ENCODE assay signal across 13 mouse cellular contexts in the genomic region with DNA sequence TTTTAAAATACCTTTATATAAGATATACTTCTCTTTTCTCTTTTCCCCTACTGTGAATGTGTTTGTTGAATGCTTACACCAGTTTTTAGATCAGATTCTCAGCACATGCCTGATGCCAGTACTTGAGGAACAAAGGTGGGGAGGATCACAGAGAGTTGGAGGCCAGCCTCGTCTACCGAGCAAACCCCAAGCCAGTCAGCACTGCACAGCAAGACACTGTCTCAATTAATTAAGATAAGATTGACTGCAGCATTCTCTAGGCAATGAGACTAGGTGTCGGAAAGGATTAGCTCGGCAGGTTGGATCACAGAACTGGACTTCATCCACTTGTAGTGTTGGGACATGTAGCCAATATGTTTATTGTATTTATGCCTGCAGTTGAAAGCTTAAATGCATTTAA. TPM values are rescaled to one million over a fixed set of nuclear protein-coding genes. Genes with fewer than 3 reads are reported as not detected.
A peak's percentile ranks its signal among the peaks of the same experiment; 100 is the strongest.
DNase-seq lines count a peak whose midpoint lies in the region; ATAC-seq and TF ChIP-seq lines count a peak whose summit lies in the region.
"Had no signal": no experiment of that assay in that cellular context is flagged by ENCODE, and none has a peak within 500 bp of the region (broad histone marks: within the 10 kb centered on the region; RNA-seq: fewer than 3 reads in every experiment).

No protein-coding gene starts in this region.

- ATAC-seq in hindbrain, embryonic 14.5 days (ENCODE audit: low FRiP score) = 0 out of 2 replicates have a peak, but pooled peaks have one; percentile 34
- no peak for ATAC-seq in hindbrain, embryonic 11.5 days (ENCODE audit: low FRiP score)
- peak; percentile 78 for ATAC-seq in midbrain, embryonic 14.5 days (ENCODE audit: low FRiP score, low TSS enrichment)
- ATAC-seq in liver, postnatal 0 days = no peak
- no peak for ATAC-seq in kidney, embryonic 15.5 days (replicated peaks; ENCODE audit: low FRiP score)

- no peaks in the 10 kb centered on the region for H3K27me3 ChIP-seq in hindbrain, embryonic 14.5 days (ENCODE audit: control insufficient read depth, insufficient read depth, low read length)
- no peaks in the 10 kb centered on the region for H3K27me3 ChIP-seq in hindbrain, embryonic 11.5 days (ENCODE audit: control insufficient read depth, insufficient read depth, low read length)
- H3K27me3 ChIP-seq in midbrain, embryonic 14.5 days (ENCODE audit: control insufficient read depth, insufficient read depth, low read length) = no peaks in the 10 kb centered on the region
- H3K27me3 ChIP-seq in liver, postnatal 0 days (ENCODE audit: insufficient read depth, low read length) = no peaks in the 10 kb centered on the region
- no peaks in the 10 kb centered on the region for H3K27me3 ChIP-seq in kidney, embryonic 15.5 days
- H3K27me3 ChIP-seq: limb, embryonic 15.5 days had no signal

- no peak for TF ChIP-seq EP300 in liver, postnatal 0 days (IDR thresholded peaks at IDR 0.05; ENCODE audit: low read depth)

- H3K9ac ChIP-seq in hindbrain, embryonic 14.5 days = no peak overlapping the region
- H3K9ac ChIP-seq in hindbrain, embryonic 11.5 days (ENCODE audit: low read depth, low read length) = no peak overlapping the region
- H3K9ac ChIP-seq in midbrain, embryonic 14.5 days (replicated peaks; ENCODE audit: low read length) = no peak overlapping the region
- no peak overlapping the region for H3K9ac ChIP-seq in liver, postnatal 0 days (replicated peaks)
- no peak overlapping the region for H3K9ac ChIP-seq in kidney, embryonic 15.5 days
- H3K9ac ChIP-seq: limb, embryonic 15.5 days had no signal

- no peaks in the 10 kb centered on the region for H3K9me3 ChIP-seq in hindbrain, embryonic 14.5 days (ENCODE audit: control insufficient read depth, low read length)
- H3K9me3 ChIP-seq in hindbrain, embryonic 11.5 days (ENCODE audit: control insufficient read depth, low read length) = no peaks in the 10 kb centered on the region
- H3K9me3 ChIP-seq in midbrain, embryonic 14.5 days (ENCODE audit: control insufficient read depth, low read length) = no peaks in the 10 kb centered on the region
- no peaks in the 10 kb centered on the region for H3K9me3 ChIP-seq in liver, postnatal 0 days (ENCODE audit: low read length)
- H3K9me3 ChIP-seq in kidney, embryonic 15.5 days (replicated peaks) = no peaks in the 10 kb centered on the region
- H3K9me3 ChIP-seq: heart, embryonic 10.5 days; limb, embryonic 15.5 days had no signal

- DNase-seq in hindbrain, embryonic 14.5 days (ENCODE audit: low spot score) = peak; percentile 24
- DNase-seq in hindbrain, embryonic 11.5 days (ENCODE audit: low spot score) = no peak
- DNase-seq in thymus, postnatal 14 days = peak; percentile 24
- DNase-seq in thymus, postnatal 4 days = no peak
- peak; percentile 43 for DNase-seq in midbrain, embryonic 14.5 days
- no peak for DNase-seq in liver, postnatal 0 days
- DNase-seq: gastrocnemius, postnatal 25 days had no signal

- H3K27ac ChIP-seq in hindbrain, embryonic 14.5 days = no peak overlapping the region
- H3K27ac ChIP-seq in hindbrain, embryonic 11.5 days (ENCODE audit: low read depth, low read length) = no peak overlapping the region
- no peak overlapping the region for H3K27ac ChIP-seq in midbrain, embryonic 14.5 days (replicated peaks; ENCODE audit: low read depth, low read length)
- no peak overlapping the region for H3K27ac ChIP-seq in liver, postnatal 0 days (ENCODE audit: low read depth)
- H3K27ac ChIP-seq in kidney, embryonic 15.5 days = no peak overlapping the region
- H3K27ac ChIP-seq: heart, embryonic 10.5 days; limb, embryonic 15.5 days had no signal

- H3K4me3 ChIP-seq in hindbrain, embryonic 14.5 days (replicated peaks; ENCODE audit: low read length) = no peak overlapping the region
- H3K4me3 ChIP-seq in hindbrain, embryonic 11.5 days (ENCODE audit: low read depth, low read length) = no peak overlapping the region
- H3K4me3 ChIP-seq in midbrain, embryonic 14.5 days (replicated peaks; ENCODE audit: low read depth, low read length) = no peak overlapping the region
- no peak overlapping the region for H3K4me3 ChIP-seq in liver, postnatal 0 days (ENCODE audit: low read depth, low read length)
- H3K4me3 ChIP-seq in kidney, embryonic 15.5 days (replicated peaks) = no peak overlapping the region
- H3K4me3 ChIP-seq: heart, embryonic 10.5 days; limb, embryonic 15.5 days had no signal

- no peak for TF ChIP-seq CTCF in liver, postnatal 0 days (IDR thresholded peaks at IDR 0.05; ENCODE audit: low read depth)

- H3K4me2 ChIP-seq in hindbrain, embryonic 14.5 days (replicated peaks) = no peak overlapping the region
- no peak overlapping the region for H3K4me2 ChIP-seq in hindbrain, embryonic 11.5 days (replicated peaks; ENCODE audit: low read depth, low read length)
- H3K4me2 ChIP-seq in midbrain, embryonic 14.5 days (ENCODE audit: low read length) = no peak overlapping the region
- H3K4me2 ChIP-seq in liver, postnatal 0 days (ENCODE audit: low read depth, low read length) = no peak overlapping the region
- no peak overlapping the region for H3K4me2 ChIP-seq in kidney, embryonic 15.5 days
- H3K4me2 ChIP-seq: limb, embryonic 15.5 days had no signal

- no peaks in the 10 kb centered on the region for H3K4me1 ChIP-seq in hindbrain, embryonic 14.5 days (replicated peaks; ENCODE audit: control insufficient read depth, insufficient read depth, low read length)
- no peaks in the 10 kb centered on the region for H3K4me1 ChIP-seq in hindbrain, embryonic 11.5 days (replicated peaks; ENCODE audit: control insufficient read depth, insufficient read depth, low read length)
- H3K4me1 ChIP-seq in midbrain, embryonic 14.5 days (ENCODE audit: control insufficient read depth, insufficient read depth, low read length) = no peaks in the 10 kb centered on the region
- H3K4me1 ChIP-seq in liver, postnatal 0 days (ENCODE audit: insufficient read depth) = no peaks in the 10 kb centered on the region
- no peaks in the 10 kb centered on the region for H3K4me1 ChIP-seq in kidney, embryonic 15.5 days
- H3K4me1 ChIP-seq: limb, embryonic 15.5 days had no signal

- H3K36me3 ChIP-seq in hindbrain, embryonic 14.5 days (replicated peaks; ENCODE audit: control insufficient read depth, insufficient read depth) = no peaks in the 10 kb centered on the region
- H3K36me3 ChIP-seq in hindbrain, embryonic 11.5 days (ENCODE audit: control insufficient read depth, insufficient read depth, low read length) = no peaks in the 10 kb centered on the region
- H3K36me3 ChIP-seq in midbrain, embryonic 14.5 days (ENCODE audit: control insufficient read depth, insufficient read depth, low read length) = no peaks in the 10 kb centered on the region
- no peaks in the 10 kb centered on the region for H3K36me3 ChIP-seq in liver, postnatal 0 days (replicated peaks; ENCODE audit: insufficient read depth, low read length)
- H3K36me3 ChIP-seq in kidney, embryonic 15.5 days = no peaks in the 10 kb centered on the region
- H3K36me3 ChIP-seq: heart, embryonic 10.5 days; limb, embryonic 15.5 days had no signal

- WGBS in hindbrain, embryonic 14.5 days = 48% methylated on average over 4 of the region's 4 CpGs
- WGBS in hindbrain, embryonic 11.5 days = 78% methylated on average over 4 of the region's 4 CpGs
- WGBS in midbrain, embryonic 14.5 days = 17% methylated on average over 4 of the region's 4 CpGs
- WGBS in liver, postnatal 0 days (ENCODE audit: insufficient replicate concordance) = 73% methylated on average over 4 of the region's 4 CpGs
- WGBS in kidney, embryonic 15.5 days = 70% methylated on average over 4 of the region's 4 CpGs

RNA-seq across cellular contexts. Expression of a gene that starts 8.9 kb away (rescaled TPM):
- polyA plus RNA-seq in hindbrain, embryonic 14.5 days (2014; fragmentation: Nextera tagmentation; extraction: Ambion mirVana) = 3.7 and 4.5 TPM in 2 replicates
- polyA plus RNA-seq in hindbrain, embryonic 11.5 days (2014; fragmentation: Nextera tagmentation; extraction: Ambion mirVana) = 2.6 and 3.8 TPM in 2 replicates
- 0.61 and 1.2 TPM in 2 replicates for polyA plus RNA-seq in midbrain, embryonic 14.5 days (2014; fragmentation: Nextera tagmentation; extraction: Ambion mirVana)
- not detected in 2 replicates for polyA plus RNA-seq in liver, postnatal 0 days (2015; fragmentation: Nextera tagmentation; extraction: Ambion mirVana)
- 0.81 and 1.0 TPM in 2 replicates for polyA plus RNA-seq in kidney, embryonic 15.5 days (2015; fragmentation: Nextera tagmentation; extraction: Ambion mirVana)
- polyA plus RNA-seq: limb, embryonic 15.5 days had no signal

RNA-seq across cellular contexts. Expression of a gene that starts 39.3 kb away (rescaled TPM):
- 0.51 TPM in 1 of 2 replicates, not detected in the other for polyA plus RNA-seq in hindbrain, embryonic 14.5 days (2014; fragmentation: Nextera tagmentation; extraction: Ambion mirVana)
- polyA plus RNA-seq in hindbrain, embryonic 11.5 days (2014; fragmentation: Nextera tagmentation; extraction: Ambion mirVana) = 0.69 TPM in 1 of 2 replicates, not detected in the other
- polyA plus RNA-seq in midbrain, embryonic 14.5 days (2014; fragmentation: Nextera tagmentation; extraction: Ambion mirVana) = not detected in 2 replicates
- polyA plus RNA-seq in liver, postnatal 0 days (2015; fragmentation: Nextera tagmentation; extraction: Ambion mirVana) = not detected in 2 replicates
- polyA plus RNA-seq in kidney, embryonic 15.5 days (2015; fragmentation: Nextera tagmentation; extraction: Ambion mirVana) = 0.23 and 0.72 TPM in 2 replicates
- polyA plus RNA-seq: heart, embryonic 10.5 days; limb, embryonic 15.5 days; liver, embryonic 16.5 days; stomach, embryonic 16.5 days; urinary bladder, adult 2 months had no signal

Comparison
In these comparisons a context has a peak if more than half of its experiments do, and no peak if none do; other contexts are left out.
1. ATAC-seq: peak in hindbrain, embryonic 14.5 days (single experiment) and midbrain, embryonic 14.5 days (single experiment); none in hindbrain, embryonic 11.5 days (single experiment), liver, postnatal 0 days (single experiment) and kidney, embryonic 15.5 days (single experiment).
2. DNase-seq: peak in hindbrain, embryonic 14.5 days (single experiment), thymus, postnatal 14 days (single experiment) and midbrain, embryonic 14.5 days (single experiment); none in hindbrain, embryonic 11.5 days (single experiment), thymus, postnatal 4 days (single experiment) and liver, postnatal 0 days (single experiment).